Mouse (Mus musculus) liver, embryonic 15.5 days (tissue): ENCODE data around the gene 2310009B15Rik. TPM values are rescaled to one million over a fixed set of nuclear protein-coding genes. Genes with fewer than 3 reads are reported as not detected.

ENCODE experiments used
- ATAC-seq: fragments of 200-750 bp; cut with Nextera tagmentation; 2 replicates; pipeline ENCODE4 v1.8.0; 2017; ENCODE audit warnings: moderate number of reproducible peaks, mild to moderate bottlenecking, moderate library complexity; ENCODE audit not compliant: insufficient read depth
- H3K27ac ChIP-seq: fragments of 300-500 bp; sonication (generic); replicated peaks from 2 replicates; pipeline ENCODE4 v1.5.1; 2015; ENCODE audit warnings: mild to moderate bottlenecking, inconsistent platforms
- H3K27me3 ChIP-seq: fragments of 300-500 bp; sonication (generic); 2 replicates; pipeline ENCODE4 v1.6.1; 2015; ENCODE audit warnings: mild to moderate bottlenecking, inconsistent platforms
- H3K36me3 ChIP-seq: fragments of 300-500 bp; sonication (generic); replicated peaks from 2 replicates; pipeline ENCODE4 v1.6.1; 2015; ENCODE audit warnings: moderate library complexity, mild to moderate bottlenecking, inconsistent platforms
- H3K4me1 ChIP-seq: fragments of 300-500 bp; sonication (generic); replicated peaks from 2 replicates; pipeline ENCODE4 v1.6.1; 2015; ENCODE audit warnings: inconsistent platforms
- H3K4me2 ChIP-seq: fragments of 300-500 bp; sonication (generic); 2 replicates; pipeline ENCODE4 v1.6.1; 2015; ENCODE audit warnings: moderate library complexity, mild to moderate bottlenecking, inconsistent platforms
- H3K4me3 ChIP-seq: fragments of 300-500 bp; sonication (generic); replicated peaks from 2 replicates; pipeline ENCODE4 v1.5.1; 2015; ENCODE audit warnings: mild to moderate bottlenecking, inconsistent platforms
- H3K9ac ChIP-seq: fragments of 300-500 bp; sonication (generic); 2 replicates; pipeline ENCODE4 v1.6.1; 2015; ENCODE audit warnings: moderate library complexity, mild to moderate bottlenecking, inconsistent platforms
- H3K9me3 ChIP-seq: fragments of 300-500 bp; sonication (generic); replicated peaks from 2 replicates; pipeline ENCODE4 v1.6.1; 2016; ENCODE audit warnings: inconsistent platforms
- WGBS: fragments of 180-500 bp; shearing (Covaris S2); methylation state at CpG from one replicate; pipeline ENCODE4 v1.1.7; 2015; ENCODE audit warnings: mixed read lengths; ENCODE audit not compliant: insufficient replicate concordance; 5-methylcytosine and 5-hydroxymethylcytosine counted together
- polyA plus RNA-seq: library from polyadenylated mRNA; unstranded; fragments of >200 nt; fragmentation: Nextera tagmentation; extraction: Ambion mirVana; gene quantifications from 2 replicates; pipeline ENCODE4 v1.2.1, GENCODE M21; 2015

The 2310009B15Rik gene
- polyA plus RNA-seq, 1 experiment from 2014 or later, result 9.6 TPM

- ATAC-seq, result no peak
Observed at GRCm38 (mm10) chr1:138822255-138822984, 34.2 kb downstream of the 2310009B15Rik start.

More at GRCm38 (mm10) chr1:138822255-138822984, 34.2 kb downstream of the 2310009B15Rik start:
- Histone ChIP-seq H3K27ac (no peak overlapping the region), H3K4me2 (no peak overlapping the region), H3K4me1 (no peaks in the 10 kb centered on the region), H3K36me3 (no peaks in the 10 kb centered on the region), H3K27me3 (no peaks in the 10 kb centered on the region; the same call in 1 of the 2 replicates), H3K9me3 (no peaks in the 10 kb centered on the region), H3K9ac (no peak overlapping the region), H3K4me3 (no peak overlapping the region)
- WGBS, result 50% methylated on average over 7 of the region's 7 CpGs

Other genes starting within 250 kb of the 2310009B15Rik start
- gene Nek7, start 236.7 kb downstream of the 2310009B15Rik start, polyA plus RNA-seq, result 14.7 and 16.0 TPM in 2 replicates
- 0.02 and 0.03 TPM in 2 replicates for gene Lhx9, start 8.3 kb downstream of the 2310009B15Rik start, polyA plus RNA-seq
- 2.9 and 3.1 TPM in 2 replicates for gene Dennd1b, start 106.6 kb upstream of the 2310009B15Rik start, polyA plus RNA-seq